Mouse (Mus musculus) lung, adult 18-20 months (tissue): ENCODE measurements around the gene Ogfod3.
A peak's percentile ranks its signal among the peaks of the same experiment; 100 is the strongest.

Experiments used
- DNase-seq, 2 experiments: peaks; one replicate each; pipeline ENCODE4 v3.0.0; 2022; ENCODE audit warnings: mixed read lengths in 2 of 2

The Ogfod3 gene

GRCm38 (mm10) chr11:121204161-121205006 lies at the start of gene Ogfod3, which contains the start of gene Hexdc:
Gene Ogfod3 (minus strand): TSS chr11:121204711.
Gene Hexdc (plus strand): TSS chr11:121204433.
- DNase-seq = peak; percentile 95 to 97

GRCm38 (mm10) chr11:121250196-121250595 lies 45.7 kb upstream of the Ogfod3 start:
- DNase-seq = no peak

GRCm38 (mm10) chr11:121239669-121240068 lies 35.2 kb upstream of the Ogfod3 start:
- no peak for DNase-seq

DNA sequence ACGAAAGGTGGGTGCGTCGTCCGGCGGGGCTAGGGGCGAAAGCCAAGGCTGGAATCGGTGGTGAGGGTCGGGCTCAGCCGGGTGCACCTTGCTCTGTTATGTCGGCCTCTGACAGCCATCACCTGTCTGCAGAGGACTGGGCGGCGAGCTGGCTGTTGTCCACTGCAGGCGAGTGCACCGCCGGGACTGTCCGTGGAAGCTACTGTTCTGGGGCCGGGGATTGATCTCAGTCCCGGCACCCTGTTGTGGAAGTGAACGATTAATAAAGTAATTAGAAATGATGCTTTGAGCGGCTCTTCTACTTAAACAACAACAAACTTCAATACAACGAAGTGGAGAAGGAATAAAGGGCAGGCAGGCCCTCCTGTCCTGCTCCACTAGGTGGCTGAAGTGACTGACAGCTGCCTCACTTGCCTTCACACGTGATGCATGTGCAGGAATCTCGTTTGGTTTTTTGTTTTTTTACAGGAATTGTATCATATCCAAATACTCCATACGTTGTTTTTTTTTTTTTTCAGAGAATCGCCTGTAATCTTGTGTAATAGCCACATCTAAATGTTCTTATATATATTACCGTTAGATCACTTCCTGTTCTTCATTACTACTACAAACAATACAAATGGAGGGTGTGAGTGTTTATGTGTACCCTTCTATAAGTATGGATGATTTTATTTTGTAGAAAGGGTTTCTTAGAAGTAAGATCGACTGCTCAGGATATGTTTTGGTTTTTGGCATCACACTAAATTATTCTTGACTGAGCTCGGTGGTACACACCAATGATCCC lies 33.0 kb upstream of the Ogfod3 start:
- peak; percentile 31 to 44 for DNase-seq

DNA sequence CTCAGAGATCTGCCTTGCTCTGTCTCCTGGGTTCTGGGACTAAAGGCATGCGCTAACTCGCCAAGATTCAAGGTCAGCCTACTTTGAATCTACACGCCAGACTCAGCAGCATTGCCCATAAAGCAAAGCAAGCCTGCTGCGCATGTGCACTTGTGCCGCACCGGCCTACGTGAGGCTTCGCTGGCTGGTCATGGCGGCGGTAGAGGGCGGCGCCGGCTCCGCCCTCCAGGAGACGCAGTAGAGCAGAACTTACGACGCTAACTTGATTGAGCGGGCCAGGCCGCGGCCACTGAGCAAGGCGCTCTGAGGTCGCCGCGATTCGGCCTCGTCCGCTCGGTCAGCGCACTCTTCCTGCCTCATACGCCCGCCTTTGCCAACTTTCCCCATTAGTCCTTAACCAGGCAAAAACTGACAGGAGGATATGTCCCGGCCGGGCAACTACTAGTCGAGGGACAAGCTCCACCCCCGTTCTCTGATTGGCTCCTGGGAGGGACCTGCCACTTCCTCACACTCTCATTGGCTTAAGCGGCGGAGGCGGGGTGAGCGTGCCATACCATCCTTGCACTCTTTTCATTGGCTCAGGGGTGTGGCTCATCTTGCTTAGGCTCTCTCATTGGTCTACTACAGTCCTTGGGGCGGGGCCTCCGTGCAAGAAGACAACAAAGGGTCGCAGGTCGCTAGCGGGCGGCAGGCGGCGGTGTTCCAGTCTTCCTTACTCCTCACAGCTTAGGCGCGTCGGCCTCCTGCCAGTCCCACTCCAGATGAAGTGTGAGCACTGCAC lies 32.2 kb upstream of the Ogfod3 start, which contains the start of gene Narf:
Narf (plus strand) TSS at position 690 of the 781 bp plus-strand sequence.
- peak; percentile 100 for DNase-seq

DNA sequence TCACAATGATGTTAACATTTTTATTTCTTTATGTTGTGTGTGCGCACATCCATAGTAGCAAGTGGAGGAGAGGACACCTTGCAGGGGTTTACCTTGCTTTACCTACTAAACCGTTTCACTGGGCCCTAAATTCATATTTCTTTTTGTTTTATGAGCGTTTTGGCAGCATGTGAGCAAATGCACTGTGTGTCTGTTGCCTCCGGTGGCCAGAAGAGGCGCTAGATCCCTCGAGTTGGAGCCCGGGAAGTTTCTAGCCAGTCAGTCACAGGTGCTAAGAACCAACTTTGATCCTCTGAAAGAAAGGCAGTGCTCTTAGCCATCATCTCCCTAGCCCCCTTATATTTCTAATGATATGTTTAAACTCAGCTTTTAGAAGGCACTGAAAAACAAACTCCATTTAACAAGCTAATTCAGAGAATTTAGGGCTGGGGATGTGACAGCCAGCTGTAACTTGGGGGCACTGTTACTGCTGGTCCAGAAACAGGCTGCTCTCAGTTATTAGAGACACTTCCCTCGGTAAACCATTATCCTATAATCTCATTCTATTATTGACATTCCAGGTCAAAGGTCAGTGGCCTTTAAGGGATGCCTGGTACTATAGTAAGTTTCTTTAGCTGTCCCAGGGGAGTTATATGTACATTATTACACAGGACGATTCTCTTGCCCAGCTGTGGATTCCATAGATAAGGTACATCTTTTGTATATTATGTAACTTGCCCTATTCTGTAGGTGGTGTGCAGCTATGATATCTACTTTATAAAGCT lies 31.1 kb upstream of the Ogfod3 start:
- peak in 1 of 2 experiments; percentile 36 for DNase-seq

GRCm38 (mm10) chr11:121232706-121233105 lies 28.2 kb upstream of the Ogfod3 start:
- DNase-seq = no peak

DNA sequence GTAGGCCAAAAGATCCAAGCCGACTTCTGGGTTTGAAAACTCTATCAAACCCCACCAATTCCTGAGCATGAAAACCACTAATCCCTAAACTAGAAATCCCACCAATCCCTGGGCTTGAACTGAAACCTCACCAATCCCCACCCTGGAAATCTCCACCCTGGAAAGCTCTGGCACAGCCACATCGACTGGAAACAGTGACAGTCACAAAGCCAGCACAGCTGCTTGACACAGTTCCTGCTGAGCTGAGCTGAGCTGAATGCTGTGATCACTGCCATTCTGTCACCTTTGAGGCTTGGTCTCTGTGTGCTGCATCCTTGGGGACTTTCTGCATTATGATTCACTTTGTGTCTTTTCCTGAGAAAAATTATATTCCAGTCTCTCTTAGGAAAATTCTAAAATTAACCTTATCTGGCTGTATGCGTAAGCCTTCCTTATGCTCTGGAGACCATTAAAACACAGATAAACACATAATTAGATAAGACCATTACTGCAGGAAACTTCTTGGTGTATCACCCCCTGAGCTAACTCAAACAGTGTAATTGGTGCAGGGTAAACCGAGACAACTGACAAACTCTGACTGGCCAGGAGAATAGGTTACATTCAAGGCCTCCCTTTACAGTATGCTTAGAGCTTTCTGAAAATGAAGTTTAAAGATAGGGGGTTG lies 27.2 kb upstream of the Ogfod3 start:
- no peak for DNase-seq

DNA sequence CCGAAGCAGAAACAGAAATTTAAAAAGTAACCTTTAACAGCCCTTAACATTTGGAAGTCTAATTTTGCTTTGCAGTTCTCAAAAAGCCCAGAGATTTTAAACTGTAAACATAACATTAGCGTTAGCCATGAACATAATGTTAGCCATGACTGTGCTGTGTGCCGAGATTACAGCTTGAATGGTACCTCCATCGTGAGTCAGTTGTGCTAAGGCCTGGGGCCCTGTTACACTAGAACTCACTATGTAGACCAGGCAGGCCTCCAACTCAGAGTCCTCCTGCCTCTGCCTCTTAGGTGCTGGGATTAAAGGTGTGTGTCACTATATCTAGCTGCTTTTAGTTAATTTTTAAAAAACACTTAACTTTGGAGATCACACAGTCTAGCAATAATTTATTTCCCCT lies 26.7 kb upstream of the Ogfod3 start:
- DNase-seq = no peak

- DNase-seq = peak; percentile 88 to 89
Measured at GRCm38 (mm10) chr11:121229018-121229439, 24.5 kb upstream of the Ogfod3 start, which contains the start of gene Cybc1. Gene Cybc1 (minus strand): TSS chr11:121229322.

GRCm38 (mm10) chr11:121228129-121229017 lies 23.9 kb upstream of the Ogfod3 start:
- no peak for DNase-seq

GRCm38 (mm10) chr11:121221321-121222010 lies 17.0 kb upstream of the Ogfod3 start:
- DNase-seq = no peak

GRCm38 (mm10) chr11:121220771-121221170 lies 16.3 kb upstream of the Ogfod3 start:
- DNase-seq = no peak

- DNase-seq = no peak
Measured at GRCm38 (mm10) chr11:121219776-121220175, 15.3 kb upstream of the Ogfod3 start.

DNA sequence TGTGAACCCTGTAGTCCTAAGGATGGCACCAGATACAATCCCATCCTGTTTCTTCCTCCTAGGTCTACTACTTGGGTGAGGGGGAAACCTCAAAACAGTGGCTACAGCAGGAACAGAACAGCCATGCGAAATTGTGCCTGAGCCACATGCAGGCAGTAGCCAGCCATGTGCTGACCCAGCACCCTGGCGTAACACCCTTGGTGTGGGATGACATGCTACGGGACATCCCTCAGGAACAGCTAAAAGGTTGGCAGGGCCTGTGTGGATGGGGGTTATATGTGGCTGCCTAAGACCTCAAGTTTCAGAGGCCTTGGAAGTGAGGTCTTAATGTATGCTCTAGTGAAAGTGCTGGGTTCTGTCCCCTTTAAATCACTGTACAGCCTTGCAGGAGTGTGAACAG lies 12.3 kb upstream of the Ogfod3 start:
- no peak for DNase-seq

DNA sequence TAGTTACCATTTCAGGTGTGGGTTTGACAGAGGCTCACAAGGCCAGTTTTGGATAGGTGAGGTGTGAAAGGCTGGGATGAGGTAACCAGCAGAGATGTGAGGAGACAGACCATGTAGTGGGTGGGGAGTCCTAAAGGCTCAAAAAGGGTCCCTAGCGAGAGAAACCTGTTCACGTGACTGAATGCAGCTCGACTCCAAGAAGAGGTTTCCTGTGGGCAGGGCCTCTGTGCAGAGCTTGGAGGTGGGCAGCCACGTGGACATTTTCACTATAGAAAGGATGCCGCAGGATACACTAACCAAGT lies 701 bp downstream of the Ogfod3 start:
- DNase-seq = no peak

GRCm38 (mm10) chr11:121201436-121202198 lies 2.9 kb downstream of the Ogfod3 start:
- no peak for DNase-seq

DNA sequence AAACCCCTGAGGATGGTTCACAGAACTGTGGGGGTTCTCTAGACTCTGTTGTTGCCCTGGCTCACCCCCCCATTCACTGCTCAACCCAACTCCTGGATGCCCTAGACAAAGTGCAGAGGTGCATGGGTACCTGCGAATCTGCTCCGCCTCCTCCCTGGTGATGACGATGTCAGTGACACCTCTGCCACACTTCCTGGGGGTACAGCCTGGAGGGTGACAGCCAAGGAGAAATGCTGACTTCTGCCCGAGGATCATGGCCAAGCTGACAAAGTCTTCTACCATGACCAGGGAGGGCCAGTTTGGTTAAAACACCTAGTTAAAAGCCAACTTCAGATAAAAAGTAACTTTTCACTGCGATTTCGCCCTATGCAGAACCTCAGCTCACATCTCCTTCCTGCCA lies 3.7 kb downstream of the Ogfod3 start:
- no peak for DNase-seq

DNA sequence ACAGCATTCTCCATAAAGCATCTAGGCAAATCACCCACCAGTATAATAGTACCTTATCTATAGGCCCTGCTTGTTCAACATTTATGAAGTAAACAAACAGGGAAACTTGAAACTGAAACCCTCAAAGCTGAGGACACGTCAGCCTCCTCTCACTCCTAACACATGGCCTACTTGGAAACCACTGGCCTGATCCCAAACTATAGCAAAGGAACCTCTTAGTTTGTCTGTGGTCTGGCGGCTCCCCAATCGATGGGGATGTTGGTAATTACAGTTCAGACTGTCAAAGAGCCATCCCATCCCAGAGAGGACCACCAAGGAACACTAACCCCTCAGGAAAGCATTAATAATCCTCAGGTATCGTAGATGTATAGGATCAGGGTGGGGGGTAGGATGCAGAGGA lies 4.7 kb downstream of the Ogfod3 start:
- DNase-seq = no peak
